Mouse (Mus musculus) cerebral cortex, adult 2 months (tissue): Measurements from ENCODE around the gene Gm11549.

Source experiments
- WGBS: fragments of 180-500 bp; shearing (Covaris S2); methylation state at CpG from one replicate; pipeline ENCODE4 v1.1.7; 2018; 5-methylcytosine and 5-hydroxymethylcytosine counted together

Gene Gm11549

DNA sequence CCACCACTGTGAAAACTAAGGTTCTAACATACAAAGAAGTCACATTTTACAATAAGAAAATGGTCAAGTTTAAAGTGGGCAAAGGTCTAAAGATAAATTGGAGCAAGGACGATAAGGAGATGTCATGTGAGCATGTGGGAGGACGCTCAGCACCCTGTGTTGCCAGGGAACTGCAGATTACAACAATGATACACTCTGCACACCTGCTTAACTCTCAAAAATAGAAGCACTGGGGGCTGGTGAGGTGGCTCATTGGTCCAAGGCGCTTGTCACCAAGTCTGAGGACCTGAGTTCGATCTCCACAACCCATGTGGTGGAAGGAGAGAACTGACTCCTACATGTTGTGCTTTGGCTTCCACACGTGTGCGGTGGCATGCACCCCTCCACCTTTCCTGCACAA is 10.1 kb downstream of the Gm11549 start:
- 76% methylated on average over 6 of the region's 6 CpGs for WGBS

DNA sequence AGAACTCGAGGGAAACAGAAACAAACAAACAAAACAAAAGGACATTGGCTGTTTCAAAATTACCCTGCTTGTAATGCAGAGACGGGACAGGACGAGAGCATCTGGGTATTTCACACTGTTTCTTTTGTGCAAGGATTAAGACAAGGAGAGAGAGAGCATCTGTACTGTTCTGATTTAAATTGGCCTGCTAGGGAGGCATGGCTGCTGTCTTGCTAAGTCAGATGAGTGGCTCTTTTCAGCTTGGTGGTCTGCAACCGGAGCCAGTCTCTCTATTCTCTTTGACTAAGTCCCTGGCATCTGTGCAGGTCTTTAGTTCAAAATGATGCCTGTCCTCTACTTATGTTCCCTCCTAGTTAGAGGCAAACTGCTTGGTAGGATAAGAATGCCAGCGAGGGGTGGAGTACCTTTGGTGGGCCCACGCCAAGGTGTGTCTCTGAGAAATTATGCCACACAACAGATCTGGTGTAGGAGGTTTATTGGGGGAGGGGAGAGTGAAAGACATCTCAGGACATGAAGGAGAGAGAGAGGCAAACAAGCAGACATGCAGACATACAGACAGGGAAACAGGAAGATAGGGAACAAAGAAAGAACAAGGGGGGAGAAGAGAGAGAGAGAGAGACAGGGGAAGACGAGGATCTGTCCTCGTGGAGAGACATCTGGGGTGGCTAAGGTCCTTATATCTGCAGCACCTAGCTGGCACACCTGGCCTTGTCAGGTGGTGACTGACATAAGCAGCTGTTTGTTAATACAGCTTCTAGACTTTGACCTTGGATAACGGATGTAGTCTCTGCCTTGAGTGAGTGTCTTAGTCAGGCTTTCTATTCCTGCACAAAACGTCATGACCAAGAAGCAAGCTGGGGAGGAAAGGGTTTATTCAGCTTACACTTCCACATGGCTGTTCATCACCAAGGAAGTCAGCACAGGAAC is 15.5 kb downstream of the Gm11549 start:
- 59% methylated on average over 10 of the region's 10 CpGs for WGBS

DNA sequence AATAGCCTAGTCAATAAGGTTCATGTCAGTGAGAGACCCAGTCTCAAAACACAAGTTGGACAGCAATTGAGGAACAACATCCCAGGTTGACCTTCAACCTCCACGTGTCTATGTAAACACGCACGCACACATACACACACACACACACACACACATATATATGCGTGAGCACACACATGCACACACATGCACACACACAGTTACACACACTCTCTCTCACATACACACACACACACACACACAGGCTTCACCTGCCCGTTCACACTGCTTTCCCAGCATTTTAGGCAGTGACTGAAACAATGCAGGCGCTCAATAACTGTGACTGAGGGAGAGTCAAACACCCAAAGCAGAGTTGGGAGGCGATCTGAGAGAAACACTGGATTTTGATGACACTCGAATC is 16.3 kb downstream of the Gm11549 start:
- WGBS, result 75% methylated on average over 8 of the region's 8 CpGs

DNA sequence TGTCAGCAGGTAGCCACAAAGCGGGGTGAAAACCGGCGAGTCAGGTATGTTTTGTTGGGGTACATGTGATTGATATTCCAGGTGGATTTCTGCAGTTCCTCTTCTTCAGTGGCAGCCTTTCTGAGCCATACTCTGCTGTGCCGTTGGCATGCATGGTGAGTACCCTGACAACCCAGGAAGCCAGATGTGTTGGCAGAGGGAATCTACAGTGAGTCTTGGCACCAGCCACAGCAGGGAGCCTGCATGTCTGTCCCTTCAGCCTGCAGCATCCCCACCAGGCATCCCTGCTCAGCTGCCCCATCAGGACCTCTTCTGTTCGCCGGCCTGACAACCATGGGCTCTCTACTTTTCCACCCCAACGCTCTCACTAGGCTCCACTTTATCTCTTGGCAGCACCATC is 20.1 kb downstream of the Gm11549 start:
- WGBS, result 85% methylated on average over 7 of the region's 7 CpGs

DNA sequence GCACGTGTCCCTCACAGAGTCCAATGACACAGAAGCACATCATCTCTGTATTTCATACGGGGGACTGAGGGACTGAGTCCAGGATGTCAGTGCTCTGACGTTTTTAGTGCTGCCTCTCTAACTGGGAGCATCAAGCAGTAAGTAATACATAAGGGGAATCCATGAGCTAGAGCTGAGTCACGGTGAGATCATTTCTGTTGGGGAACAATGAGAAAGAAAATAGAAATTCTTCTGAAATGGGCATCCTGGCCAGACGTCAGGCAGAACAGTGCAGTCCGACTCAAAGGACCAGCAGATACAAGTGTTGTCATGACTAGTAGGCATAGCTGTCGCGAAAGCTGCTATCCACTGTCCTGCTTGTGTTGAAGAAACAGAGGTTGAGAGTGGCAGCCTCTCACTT is 20.6 kb downstream of the Gm11549 start:
- 58% methylated on average over 8 of the region's 8 CpGs for WGBS

DNA sequence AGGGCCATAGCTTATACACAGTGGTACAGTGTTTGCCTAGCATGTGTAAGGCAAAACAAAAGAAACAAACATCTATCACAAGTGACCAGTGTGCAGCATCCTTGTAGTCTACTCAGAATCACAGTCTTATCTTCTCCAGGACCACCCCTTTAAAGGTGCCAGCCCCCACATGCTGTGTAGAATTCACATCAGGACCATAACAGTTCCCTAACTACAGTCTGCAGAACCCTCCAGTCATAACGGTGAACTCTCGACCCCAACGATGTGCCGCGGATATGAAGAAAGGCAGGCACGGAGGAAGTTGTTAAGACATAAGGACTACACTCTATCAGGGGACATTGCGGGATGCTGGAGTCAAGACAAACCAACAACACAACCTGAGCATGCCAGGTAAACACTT is 22.2 kb downstream of the Gm11549 start:
- WGBS, result 96% methylated on average over 7 of the region's 7 CpGs

DNA sequence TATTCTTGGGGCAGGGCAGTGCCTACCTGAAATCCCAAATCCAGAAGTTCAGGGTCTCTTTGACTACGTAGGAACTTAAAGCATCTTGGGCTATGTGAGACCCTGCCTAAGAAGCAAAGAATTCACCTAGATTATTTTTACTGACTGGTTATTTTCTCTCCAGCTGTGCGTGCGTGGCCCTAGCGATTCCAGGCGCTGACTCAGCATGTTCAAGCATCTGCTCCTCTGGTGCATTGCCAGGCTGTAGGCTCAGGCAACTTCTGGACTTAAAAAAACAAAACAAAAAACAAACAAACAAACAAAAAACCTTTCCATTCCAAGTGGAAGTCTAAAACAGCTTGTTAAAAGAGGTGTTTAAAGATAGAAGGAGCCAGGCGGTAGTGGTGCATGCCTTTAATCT is 23.4 kb downstream of the Gm11549 start:
- 71% methylated on average over 6 of the region's 6 CpGs for WGBS

DNA sequence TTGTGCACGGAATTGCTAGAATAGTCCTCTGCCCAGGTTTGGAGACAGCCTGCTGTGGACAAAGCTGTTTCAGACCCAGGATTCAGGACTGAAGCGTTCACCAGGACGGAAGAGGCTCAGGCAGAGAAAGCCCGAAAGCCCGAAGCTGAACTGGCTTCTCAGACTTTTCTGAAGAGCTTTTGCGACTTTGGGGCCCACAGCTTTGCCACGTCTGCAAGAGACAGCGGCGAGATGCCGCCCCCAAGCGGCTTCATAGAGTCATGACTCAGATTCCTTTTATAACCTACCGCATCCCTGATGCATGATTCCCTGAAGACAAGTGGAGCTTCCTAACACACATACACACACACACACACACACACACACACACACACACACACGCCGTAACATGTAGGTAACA is 24.9 kb downstream of the Gm11549 start:
- WGBS, result 14% methylated on average over 14 of the region's 14 CpGs

DNA sequence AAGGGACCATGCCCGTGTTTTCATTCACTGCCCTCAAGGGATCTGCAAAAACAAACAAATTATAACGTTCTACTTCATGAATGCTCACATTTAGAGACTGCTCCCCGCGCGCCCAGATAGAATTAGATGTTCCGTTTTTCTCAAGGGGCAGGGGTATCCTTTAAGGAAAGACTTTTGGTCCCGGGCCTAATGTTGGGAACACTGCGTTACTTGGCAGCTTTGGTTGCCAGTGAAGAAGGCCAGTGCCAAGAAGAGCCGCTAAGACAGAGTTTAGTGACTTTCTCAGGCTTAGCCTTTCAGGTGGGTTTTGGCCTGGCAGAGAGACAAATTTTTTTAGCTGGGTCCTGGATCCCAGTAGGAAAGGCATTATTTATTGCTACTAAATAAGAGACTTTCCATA is 25.3 kb downstream of the Gm11549 start:
- 81% methylated on average over 9 of the region's 9 CpGs for WGBS

DNA sequence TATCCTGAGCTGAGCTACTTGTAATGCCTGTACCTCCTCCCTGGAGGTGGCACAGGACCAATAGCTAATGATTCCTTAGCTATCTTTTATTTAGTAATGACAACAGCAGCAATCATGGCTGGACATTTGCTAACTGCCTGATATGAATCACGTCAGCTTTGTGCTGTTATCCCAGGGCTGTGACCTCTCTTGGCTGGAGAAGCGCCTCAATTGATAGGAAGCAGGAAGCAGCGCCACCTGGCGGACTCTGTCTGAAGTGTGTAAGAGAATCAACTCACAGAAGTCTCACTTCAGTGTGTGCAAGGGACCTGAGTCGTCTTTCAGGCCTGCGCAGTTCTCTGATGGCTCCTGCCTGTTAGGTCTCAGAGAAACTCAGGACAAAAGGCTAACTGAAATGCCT is 26.2 kb downstream of the Gm11549 start:
- 9% methylated on average over 6 of the region's 6 CpGs for WGBS

DNA sequence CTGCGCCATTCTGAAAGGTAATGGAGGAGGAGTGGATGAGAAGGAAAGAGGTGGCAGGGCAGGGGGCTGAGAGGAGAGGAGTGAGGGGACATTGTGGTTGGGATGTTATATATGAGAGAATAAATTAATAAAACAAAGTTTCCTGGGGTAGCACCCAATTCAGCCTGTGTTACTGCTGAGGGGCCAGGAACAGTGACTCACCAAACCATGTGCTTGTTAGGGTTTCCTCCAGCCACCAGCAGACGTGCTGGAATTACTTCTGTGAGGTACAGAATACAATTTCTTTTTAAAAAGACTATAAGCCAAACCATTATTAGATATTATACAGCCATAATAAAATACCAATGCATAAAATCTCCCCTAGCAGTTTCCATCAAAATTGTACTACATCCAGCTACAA is 27.0 kb downstream of the Gm11549 start:
- 76% methylated on average over 2 of the region's 2 CpGs for WGBS

DNA sequence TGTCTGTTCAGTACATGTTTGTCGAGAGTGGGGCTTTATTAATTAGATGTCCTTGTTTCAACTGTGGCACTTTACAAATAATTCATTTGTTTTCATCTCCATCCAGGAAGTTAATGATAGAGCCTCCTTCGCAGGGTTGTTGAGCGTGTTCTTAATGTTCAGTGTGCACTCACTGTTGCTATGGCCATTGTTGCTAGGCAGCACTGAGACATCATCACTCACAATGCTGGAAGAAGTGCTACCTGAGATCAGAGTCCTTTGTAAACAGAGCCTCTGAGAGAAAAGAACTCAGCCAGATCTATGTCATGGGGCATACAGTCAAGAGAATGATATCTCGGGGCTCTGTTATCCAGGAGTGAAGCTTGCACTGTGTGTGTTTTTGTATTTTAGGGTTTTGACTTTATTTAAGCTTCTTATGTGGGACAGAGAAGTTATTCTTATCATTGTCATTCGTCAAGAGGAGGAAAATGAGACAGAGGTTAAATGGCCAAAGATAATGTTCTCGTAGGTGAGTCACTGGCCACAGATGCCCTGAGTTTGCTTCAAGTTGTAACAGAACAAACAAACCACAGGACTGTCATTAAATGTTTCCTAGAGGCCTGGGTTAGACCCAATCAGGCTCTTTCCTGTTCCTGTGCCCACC is 27.9 kb downstream of the Gm11549 start:
- 48% methylated on average over 6 of the region's 6 CpGs for WGBS

DNA sequence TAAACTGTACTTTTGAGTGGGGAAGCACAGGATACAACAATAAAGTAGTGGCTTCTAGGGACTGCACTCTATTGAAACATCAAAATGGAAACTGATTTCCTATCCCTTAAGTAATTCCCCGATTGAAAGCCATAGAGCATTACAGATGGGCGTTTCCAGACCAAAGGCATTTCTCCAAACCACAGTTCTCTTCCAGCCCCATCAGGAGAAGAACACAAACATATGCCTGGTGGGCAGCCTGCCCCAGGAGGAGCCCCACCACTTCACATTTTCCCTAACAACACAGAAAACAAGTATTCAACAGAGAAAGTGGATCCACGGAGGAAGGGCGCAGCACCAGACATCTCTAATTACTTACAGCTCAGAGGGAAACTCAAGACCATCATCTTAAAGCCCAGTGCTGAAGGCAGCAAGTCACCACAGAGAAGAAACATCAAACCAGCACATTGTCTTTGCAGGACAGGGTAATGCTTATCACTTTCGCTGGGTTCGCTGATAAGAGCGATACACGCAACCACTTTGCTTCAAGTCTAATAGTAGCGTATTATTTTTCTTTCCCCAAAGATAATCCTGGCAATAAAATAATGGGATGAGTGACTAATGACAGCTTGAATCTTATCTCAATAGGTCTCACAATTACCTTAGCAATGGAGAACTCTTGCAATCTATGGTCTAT is 28.8 kb downstream of the Gm11549 start:
- WGBS, result 79% methylated on average over 9 of the region's 9 CpGs

DNA sequence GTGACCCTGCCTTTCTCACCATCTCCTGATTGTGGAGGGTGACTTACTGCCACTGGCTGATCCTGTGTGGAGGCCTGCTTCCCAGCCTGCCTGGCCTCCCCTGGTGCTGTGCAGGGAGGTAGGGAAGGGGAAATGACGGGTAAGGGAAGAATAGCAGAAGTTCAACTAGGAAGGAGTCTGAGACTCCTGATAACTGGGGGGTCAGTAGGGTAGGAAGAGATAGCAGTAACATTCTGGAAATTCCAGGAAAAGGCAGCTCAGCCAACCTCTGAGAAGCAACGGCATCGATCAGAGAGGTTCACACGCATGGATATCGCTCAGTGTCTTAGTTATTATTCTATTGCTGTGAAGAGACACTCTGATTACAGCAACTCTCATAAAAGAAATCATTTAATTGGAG is 30.1 kb downstream of the Gm11549 start:
- 97% methylated on average over 5 of the region's 5 CpGs for WGBS

DNA sequence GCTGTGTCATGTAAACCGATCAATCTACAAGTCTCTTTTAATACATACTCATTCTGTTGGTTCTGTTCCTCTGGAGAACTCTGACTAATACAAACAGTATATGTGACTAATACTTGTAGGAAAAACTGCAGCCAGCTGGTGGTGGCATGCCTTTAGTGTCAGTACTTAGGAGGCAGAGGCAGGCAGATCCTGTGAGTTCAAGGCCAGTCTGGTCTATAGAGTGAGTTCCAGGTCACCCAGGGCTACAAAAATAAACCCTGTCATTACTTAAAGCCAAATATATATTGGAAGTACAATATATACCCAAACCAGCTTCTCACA is 32.1 kb downstream of the Gm11549 start:
- WGBS, result 80% methylated on average over 1 of the region's 1 CpGs

DNA sequence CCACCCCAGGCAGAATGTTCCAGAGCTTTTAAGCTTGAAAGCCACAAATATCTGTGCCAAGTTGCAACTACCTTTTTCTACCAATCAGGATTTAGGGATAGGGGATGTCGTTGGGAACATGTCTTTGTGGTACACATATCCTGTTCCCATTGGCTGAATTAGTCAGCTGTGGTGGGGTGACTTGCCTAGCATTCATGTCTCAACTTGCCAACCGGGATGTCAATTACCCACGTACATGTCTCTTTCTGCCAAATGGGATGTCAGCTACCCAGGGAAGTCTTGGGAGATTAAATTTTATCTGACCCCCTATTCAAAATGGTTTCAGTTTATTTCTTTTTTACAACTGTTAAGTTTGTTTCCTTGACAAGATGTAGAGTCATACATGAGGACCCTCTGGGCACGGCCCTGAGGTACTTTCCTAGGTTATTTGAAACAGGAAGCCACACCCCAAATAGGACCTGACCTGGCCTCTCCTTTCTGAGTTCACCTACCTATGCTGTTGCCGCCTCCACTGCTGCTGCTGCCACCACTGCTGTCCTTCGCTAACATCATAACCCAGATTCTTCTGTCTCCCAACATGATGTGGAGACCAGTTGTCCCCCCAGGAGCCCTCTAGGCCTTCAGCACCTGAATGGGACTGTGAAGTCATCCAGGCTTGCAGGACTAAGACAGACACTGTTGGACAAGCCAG is 32.6 kb downstream of the Gm11549 start:
- WGBS, result 90% methylated on average over 6 of the region's 6 CpGs

DNA sequence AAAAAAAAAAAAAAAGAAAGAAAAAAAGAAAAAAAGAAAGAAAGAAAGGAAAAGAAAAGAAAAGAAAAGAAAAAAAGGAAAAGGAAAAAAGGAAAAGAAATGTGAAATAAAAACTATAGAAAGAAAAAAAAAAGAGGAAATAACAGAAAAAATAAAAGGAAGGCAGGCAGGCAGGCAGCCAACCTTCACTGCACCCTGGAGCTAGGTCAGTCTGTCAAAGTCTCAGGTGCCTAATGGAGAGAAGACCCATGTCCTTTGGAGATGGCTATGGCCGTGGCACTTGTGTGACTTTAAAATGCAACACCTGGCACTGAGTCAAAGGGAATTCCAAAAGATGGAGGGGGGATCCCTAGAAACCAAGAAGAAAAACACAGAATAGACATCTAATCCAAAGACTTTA is 33.2 kb downstream of the Gm11549 start:
- WGBS, result 79% methylated on average over 1 of the region's 1 CpGs

DNA sequence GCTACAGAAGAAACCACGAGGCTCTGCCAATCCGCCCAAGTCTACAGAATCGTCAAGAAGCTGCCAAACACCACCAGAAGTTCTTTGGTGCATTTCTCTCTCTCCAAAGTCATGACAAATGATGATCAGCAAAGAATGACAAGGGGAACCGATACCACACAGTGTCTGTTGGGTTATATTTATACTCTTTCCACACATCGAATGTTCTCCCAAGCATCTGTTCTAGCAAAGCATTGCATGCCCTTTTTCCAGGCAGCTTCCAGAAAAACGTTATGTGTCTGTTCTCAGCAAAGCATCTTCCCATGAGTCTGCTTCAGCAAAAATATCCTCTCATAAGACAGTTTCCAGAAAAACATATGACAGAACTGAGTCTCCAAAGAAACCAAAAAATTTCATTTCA is 34.7 kb downstream of the Gm11549 start:
- WGBS, result 49% methylated on average over 6 of the region's 6 CpGs

DNA sequence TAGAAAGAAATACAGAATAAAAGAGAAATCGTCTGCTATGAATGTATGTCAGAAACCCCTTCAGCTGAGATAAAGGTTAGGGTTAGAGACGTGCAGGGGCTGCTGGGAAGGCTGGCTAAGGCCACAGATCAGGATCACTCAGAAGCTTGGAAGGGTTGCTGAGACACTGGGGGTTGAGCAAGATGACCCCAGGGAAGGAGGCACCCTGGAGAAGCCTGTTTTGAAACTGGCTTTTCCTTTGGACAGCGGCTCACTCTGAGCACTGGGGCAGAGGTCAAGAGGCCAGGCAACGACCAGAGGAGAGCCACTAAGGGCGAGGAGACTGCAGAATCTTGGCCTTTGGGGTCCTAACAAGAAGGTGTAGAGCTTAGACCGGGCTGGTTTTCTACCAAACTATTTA is 35.4 kb downstream of the Gm11549 start:
- WGBS, result 77% methylated on average over 6 of the region's 6 CpGs

DNA sequence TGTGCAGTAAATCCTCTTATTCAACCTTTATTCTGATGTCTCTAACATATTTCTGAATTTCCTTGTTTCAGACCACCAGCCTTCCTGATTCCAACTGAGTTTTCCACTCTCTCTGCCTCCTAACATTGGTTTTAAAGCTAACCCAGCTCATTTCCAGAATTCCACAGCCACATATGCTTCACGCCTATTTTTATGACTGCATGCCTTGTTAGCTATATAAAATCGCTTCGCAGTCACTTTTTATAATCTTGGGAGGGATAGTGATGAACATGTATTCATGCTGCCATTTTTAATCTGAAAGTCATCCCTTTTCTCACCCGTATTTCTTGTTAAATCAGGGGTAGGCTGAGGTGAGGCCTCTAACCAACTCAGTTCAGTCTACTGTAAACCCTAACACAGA is 37.3 kb downstream of the Gm11549 start:
- WGBS, result 48% methylated on average over 4 of the region's 4 CpGs

DNA sequence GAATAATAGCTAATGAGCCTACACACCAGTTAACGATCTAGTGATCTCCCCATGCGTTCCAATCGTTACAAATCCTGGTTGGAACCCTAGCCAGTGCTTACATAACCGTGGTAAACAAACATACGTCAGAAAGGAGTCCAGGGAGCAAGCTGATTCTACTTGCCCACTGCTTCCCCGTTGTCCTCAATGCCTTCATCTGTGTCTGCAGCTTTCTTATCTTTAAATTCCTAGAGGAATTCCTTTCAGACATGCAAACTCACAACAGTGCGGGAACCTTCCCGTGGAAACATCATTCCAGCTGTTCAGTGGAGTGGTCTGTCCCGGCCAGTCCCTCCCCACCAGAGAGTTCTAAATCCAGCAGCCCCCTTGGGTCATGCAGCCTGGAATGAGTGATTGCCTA is 38.7 kb downstream of the Gm11549 start:
- WGBS, result 23% methylated on average over 9 of the region's 9 CpGs

DNA sequence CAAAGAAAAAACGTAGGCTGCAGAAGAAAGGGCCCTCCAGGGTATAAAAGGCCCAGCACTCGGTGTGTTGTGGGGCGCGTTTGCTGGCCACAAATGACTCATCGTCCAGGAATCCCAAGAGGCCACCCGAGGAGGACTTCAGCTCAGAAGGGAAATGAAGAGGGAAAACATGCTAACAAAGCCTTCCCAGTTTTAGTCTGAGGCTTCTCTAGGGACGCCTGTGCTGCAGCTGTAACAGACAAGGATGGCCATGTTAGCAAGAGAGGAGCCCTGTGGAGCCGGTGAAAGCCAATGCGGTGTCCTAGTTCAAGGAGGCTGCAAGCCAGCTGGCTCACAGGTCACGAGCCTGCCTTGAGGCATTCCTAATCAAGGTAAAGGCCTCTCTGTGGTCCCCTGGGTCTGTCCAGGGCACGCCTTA is 39.8 kb downstream of the Gm11549 start:
- 24% methylated on average over 11 of the region's 11 CpGs for whole genome bisulfite sequencing
